Mouse (Mus musculus) midbrain, embryonic 11.5 days (tissue): ENCODE results near the gene Notch3. TPM values are rescaled to one million over a fixed set of nuclear protein-coding genes. Genes with fewer than 3 reads are reported as not detected.

Experiments used
- ATAC-seq: fragments of 200-750 bp; cut with Nextera tagmentation; 2 replicates; pipeline ENCODE4 v1.8.0; 2017; ENCODE audit warnings: moderate TSS enrichment, moderate library complexity; ENCODE audit not compliant: low FRiP score
- DNase-seq: peaks from one replicate; pipeline ENCODE4 v3.0.0; 2015; ENCODE audit warnings: low spot score; ENCODE audit errors: missing footprints
- H3K27ac ChIP-seq: fragments of 300-500 bp; sonication (generic); 2 replicates; pipeline ENCODE4 v1.5.1; 2014; ENCODE audit warnings: low read depth, low read length
- H3K27me3 ChIP-seq: fragments of 300-500 bp; sonication (generic); 2 replicates; pipeline ENCODE4 v1.6.1; 2014; ENCODE audit warnings: mild to moderate bottlenecking, low read length, moderate library complexity, mixed read lengths; ENCODE audit not compliant: control insufficient read depth, insufficient read depth
- H3K36me3 ChIP-seq: fragments of 300-500 bp; sonication (generic); 2 replicates; pipeline ENCODE4 v1.6.1; 2014; ENCODE audit warnings: mild to moderate bottlenecking, low read length, moderate library complexity, mixed read lengths; ENCODE audit not compliant: control insufficient read depth, insufficient read depth
- H3K4me1 ChIP-seq: fragments of 300-500 bp; sonication (generic); 2 replicates; pipeline ENCODE4 v1.6.1; 2014; ENCODE audit warnings: low read length; ENCODE audit not compliant: control insufficient read depth, insufficient read depth
- H3K4me2 ChIP-seq: fragments of 300-500 bp; sonication (generic); 2 replicates; pipeline ENCODE4 v1.6.1; 2014; ENCODE audit warnings: mild to moderate bottlenecking, moderate library complexity
- H3K4me3 ChIP-seq: fragments of 300-500 bp; sonication (generic); 2 replicates; pipeline ENCODE4 v1.5.1; 2014; ENCODE audit warnings: low read depth, low read length
- H3K9ac ChIP-seq: fragments of 300-500 bp; sonication (generic); 2 replicates; pipeline ENCODE4 v1.6.1; 2014; ENCODE audit warnings: low read length
- H3K9me3 ChIP-seq: fragments of 300-500 bp; sonication (generic); 2 replicates; pipeline ENCODE4 v1.6.1; 2016; ENCODE audit warnings: low read length; ENCODE audit not compliant: control insufficient read depth
- WGBS: fragments of 180-500 bp; shearing (Covaris S2); extraction: QIAGEN DNeasy Blood & Tissue Kit; methylation state at CpG from one replicate; pipeline ENCODE4 v1.1.7; 2014; 5-methylcytosine and 5-hydroxymethylcytosine counted together
- polyA plus RNA-seq: library from polyadenylated mRNA; unstranded; fragments of >200 nt; fragmentation: Nextera tagmentation; extraction: Ambion mirVana; gene quantifications from 2 replicates; pipeline ENCODE4 v1.2.1, GENCODE M21; 2014

Gene Notch3
- polyA plus RNA-seq, 1 experiment from 2014 or later, result 21.4 TPM

- Histone ChIP-seq H3K36me3 (peaks cover 9% of the 10 kb centered on the region), H3K4me2 (no peak overlapping the region), H3K9me3 (no peaks in the 10 kb centered on the region), H3K4me1 (peaks cover 35% of the 10 kb centered on the region), H3K4me3 (no peak overlapping the region), H3K27me3 (no peaks in the 10 kb centered on the region), H3K9ac (no peak overlapping the region), H3K27ac (no peak overlapping the region)
- DNase-seq, result no peak
- WGBS, result 89% methylated on average over 4 of the region's 4 CpGs
- ATAC-seq, result no peak
Measured at GRCm38 (mm10) chr17:32160882-32161281, 5.8 kb downstream of the Notch3 start.

DNA sequence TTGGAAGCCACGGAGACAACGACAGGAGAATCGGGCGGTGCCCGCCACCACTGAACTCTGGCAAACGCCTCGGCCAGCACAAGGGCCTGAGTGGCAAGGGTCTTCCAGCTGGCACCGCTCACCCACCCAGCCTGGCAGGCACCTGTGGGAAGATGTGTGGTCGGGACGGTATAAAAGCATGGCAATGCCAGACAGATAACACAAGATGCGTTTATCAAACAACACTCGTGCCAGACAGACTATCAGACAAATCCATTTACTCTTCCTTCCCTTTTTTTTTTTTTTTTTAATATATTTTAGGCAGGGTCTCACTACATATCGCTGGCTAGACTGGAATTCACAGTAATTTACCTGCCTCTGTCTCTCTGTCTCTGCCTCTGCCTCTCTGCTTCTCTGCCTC is 7.8 kb downstream of the Notch3 start:
- 94% methylated on average over 13 of the region's 13 CpGs for WGBS
- Histone ChIP-seq H3K36me3 (peaks cover 11% of the 10 kb centered on the region), H3K4me2 (no peak overlapping the region), H3K27ac (no peak overlapping the region), H3K27me3 (no peaks in the 10 kb centered on the region), H3K9ac (no peak overlapping the region), H3K4me1 (peaks cover 20% of the 10 kb centered on the region), H3K4me3 (no peak overlapping the region), H3K9me3 (no peaks in the 10 kb centered on the region)
- DNase-seq (no peak), ATAC-seq (no peak)

DNA sequence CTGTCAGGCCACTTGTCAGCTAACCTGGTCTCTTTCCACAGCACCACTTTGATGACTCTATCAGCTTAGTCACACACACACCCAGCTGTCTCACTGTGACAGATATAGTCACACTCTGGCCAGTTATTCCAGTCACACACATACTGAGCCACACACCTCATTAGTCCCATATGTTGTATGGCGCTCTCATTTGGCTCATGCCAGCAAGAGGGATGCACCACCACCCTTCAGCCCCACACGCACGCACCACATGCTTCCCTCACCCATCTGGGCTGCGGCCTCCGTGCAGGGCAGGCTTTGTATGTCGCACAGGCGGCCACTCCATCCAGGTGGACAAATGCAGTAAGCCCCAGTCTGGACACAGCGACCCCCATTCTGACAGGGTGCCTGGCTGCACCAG is 19.9 kb downstream of the Notch3 start:
- H3K9ac ChIP-seq, result no peak overlapping the region
- WGBS, result 96% methylated on average over 8 of the region's 8 CpGs
- H3K4me2 ChIP-seq, result no peak overlapping the region
- ATAC-seq, result no peak
- H3K4me3 ChIP-seq, result no peak overlapping the region
- H3K27ac ChIP-seq, result no peak overlapping the region
- no peak for DNase-seq
- no peaks in the 10 kb centered on the region for H3K9me3 ChIP-seq
- H3K4me1 ChIP-seq, result no peaks in the 10 kb centered on the region
- peaks cover 40% of the 10 kb centered on the region for H3K36me3 ChIP-seq
- H3K27me3 ChIP-seq, result no peaks in the 10 kb centered on the region

- no peak overlapping the region for H3K9ac ChIP-seq
- H3K27ac ChIP-seq, result no peak overlapping the region
- WGBS, result 28% methylated on average over 39 of the region's 39 CpGs
- peaks cover 47% of the 10 kb centered on the region for H3K36me3 ChIP-seq
- no peaks in the 10 kb centered on the region for H3K9me3 ChIP-seq
- ATAC-seq, result peak; percentile 80
- H3K4me1 ChIP-seq, result no peaks in the 10 kb centered on the region
- peak; percentile 96 for DNase-seq
- no peaks in the 10 kb centered on the region for H3K27me3 ChIP-seq
- H3K4me2 ChIP-seq, result 0 out of 2 replicates have a peak overlapping the region, but pooled peaks have one; percentile 3
- no peak overlapping the region for H3K4me3 ChIP-seq
Measured at GRCm38 (mm10) chr17:32142907-32143854, 23.5 kb downstream of the Notch3 start.

DNA sequence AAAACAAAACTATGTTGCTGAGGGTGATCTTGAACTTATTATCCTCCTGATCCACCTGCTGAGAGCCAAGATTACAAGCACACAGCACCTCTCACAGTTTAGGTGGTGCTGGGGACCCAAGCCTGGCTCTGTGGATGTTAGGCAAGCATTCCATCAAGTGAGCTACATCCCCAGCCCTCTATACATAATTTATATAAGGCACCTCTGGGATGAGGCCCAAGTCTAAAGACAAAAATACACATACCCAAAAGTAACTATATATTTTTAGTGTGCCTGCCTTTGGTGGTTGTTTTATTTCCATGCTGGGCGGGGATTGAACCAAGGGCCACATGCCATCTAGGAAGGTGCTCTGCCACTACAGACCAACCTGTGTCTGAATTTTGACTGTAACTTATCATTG is 24.4 kb downstream of the Notch3 start:
- no peaks in the 10 kb centered on the region for H3K27me3 ChIP-seq
- no peak overlapping the region for H3K4me3 ChIP-seq
- H3K9me3 ChIP-seq, result no peaks in the 10 kb centered on the region
- ATAC-seq (no peak), DNase-seq (no peak)
- H3K27ac ChIP-seq, result no peak overlapping the region
- H3K36me3 ChIP-seq, result peaks cover 45% of the 10 kb centered on the region
- H3K4me2 ChIP-seq, result no peak overlapping the region
- H3K4me1 ChIP-seq, result no peaks in the 10 kb centered on the region
- no peak overlapping the region for H3K9ac ChIP-seq
- 100% methylated on average over 1 of the region's 1 CpGs for WGBS

GRCm38 (mm10) chr17:32133375-32133774 is 33.3 kb downstream of the Notch3 start:
- H3K4me2 ChIP-seq, result no peak overlapping the region
- H3K4me3 ChIP-seq, result no peak overlapping the region
- H3K9me3 ChIP-seq, result no peaks in the 10 kb centered on the region
- H3K27me3 ChIP-seq, result no peaks in the 10 kb centered on the region
- 94% methylated on average over 16 of the region's 16 CpGs for WGBS
- no peak overlapping the region for H3K27ac ChIP-seq
- DNase-seq (no peak), ATAC-seq (no peak)
- no peak overlapping the region for H3K9ac ChIP-seq
- H3K4me1 ChIP-seq, result no peaks in the 10 kb centered on the region
- H3K36me3 ChIP-seq, result peaks cover 52% of the 10 kb centered on the region

DNA sequence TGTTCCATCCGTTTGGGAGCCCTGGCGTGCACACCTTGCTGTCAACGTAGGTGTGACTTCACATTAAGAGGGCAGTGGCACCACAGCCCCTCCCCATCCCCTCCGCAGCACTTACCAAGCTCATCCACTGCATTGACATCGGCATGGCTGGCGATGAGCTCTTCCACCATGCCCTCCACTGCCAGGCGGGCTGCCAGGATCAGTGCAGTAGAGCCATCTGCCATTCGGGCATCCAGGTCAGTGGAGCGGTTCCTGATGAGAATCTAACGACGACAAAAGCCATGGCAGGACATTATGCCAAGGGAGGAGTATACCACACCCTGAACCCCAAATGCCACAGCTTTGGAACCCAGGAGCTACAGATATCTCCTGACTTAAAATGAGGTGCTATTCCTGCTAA is 34.6 kb downstream of the Notch3 start:
- Histone ChIP-seq H3K4me1 (no peaks in the 10 kb centered on the region), H3K36me3 (peaks cover 52% of the 10 kb centered on the region), H3K9me3 (no peaks in the 10 kb centered on the region), H3K27me3 (no peaks in the 10 kb centered on the region), H3K27ac (no peak overlapping the region), H3K4me3 (no peak overlapping the region), H3K4me2 (no peak overlapping the region), H3K9ac (no peak overlapping the region)
- ATAC-seq (no peak), DNase-seq (no peak)
- whole genome bisulfite sequencing, result 98% methylated on average over 11 of the region's 11 CpGs

DNA sequence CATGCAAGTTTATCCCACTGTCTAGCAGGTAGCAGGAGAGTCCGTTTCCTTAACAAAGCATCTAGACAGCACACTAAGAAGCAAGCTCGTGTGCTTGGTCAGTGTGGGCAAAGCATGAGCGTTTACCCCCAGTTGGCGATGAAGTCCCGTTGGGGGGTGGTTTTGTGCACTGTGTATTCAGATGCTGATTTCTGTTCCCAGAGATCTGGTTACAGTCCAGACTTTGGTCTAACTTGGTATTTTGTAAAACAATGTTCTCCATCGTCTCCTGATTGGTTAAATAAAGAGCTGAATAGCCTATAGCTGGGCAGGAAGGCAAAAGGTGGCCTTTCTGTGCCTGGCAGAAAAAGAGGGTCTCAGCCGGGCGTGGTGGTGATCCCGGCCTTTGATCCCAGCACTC is 36.1 kb downstream of the Notch3 start:
- no peaks in the 10 kb centered on the region for H3K27me3 ChIP-seq
- DNase-seq (no peak), ATAC-seq (no peak)
- no peak overlapping the region for H3K4me3 ChIP-seq
- 94% methylated on average over 9 of the region's 9 CpGs for WGBS
- no peaks in the 10 kb centered on the region for H3K4me1 ChIP-seq
- no peak overlapping the region for H3K27ac ChIP-seq
- H3K36me3 ChIP-seq, result peaks cover 52% of the 10 kb centered on the region
- H3K9me3 ChIP-seq, result no peaks in the 10 kb centered on the region
- H3K9ac ChIP-seq, result no peak overlapping the region
- no peak overlapping the region for H3K4me2 ChIP-seq

DNA sequence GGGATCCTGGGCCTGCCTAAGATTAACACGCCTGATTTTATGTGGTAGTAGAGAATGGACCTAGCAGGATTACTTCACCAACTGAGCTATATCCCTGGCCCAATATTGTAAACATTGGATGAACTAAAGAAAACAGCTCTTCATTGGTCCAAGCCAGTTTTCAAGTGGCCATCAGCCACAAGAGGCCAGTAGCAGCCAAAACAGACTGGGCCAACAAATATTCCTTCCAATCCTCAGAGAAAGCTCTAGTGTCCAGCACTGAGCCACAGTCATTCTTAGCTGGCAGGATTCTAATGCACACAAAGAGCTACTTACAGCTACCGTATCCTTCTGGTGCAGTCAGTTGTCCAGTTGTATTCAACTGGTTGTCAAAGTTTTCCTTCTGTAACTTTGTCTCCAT is 39.5 kb downstream of the Notch3 start:
- Histone ChIP-seq H3K4me2 (no peak overlapping the region), H3K27ac (no peak overlapping the region), H3K9ac (no peak overlapping the region), H3K27me3 (no peaks in the 10 kb centered on the region), H3K4me3 (no peak overlapping the region), H3K36me3 (peaks cover 43% of the 10 kb centered on the region), H3K9me3 (no peaks in the 10 kb centered on the region), H3K4me1 (no peaks in the 10 kb centered on the region)
- 96% methylated on average over 2 of the region's 2 CpGs for WGBS
- ATAC-seq (no peak), DNase-seq (no peak)
